Mouse (Mus musculus) megakaryocyte, embryonic 14.5 days (primary cell): Measurements from ENCODE around the gene Prdx6.

Experiments used
- FLI1 ChIP-seq: IDR thresholded peaks from 2 replicates; pipeline ENCODE4 v1.6.1; 2012; ENCODE audit warnings: low read length, inconsistent platforms, mixed read lengths
- GATA1 ChIP-seq: IDR thresholded peaks from 3 replicates; pipeline ENCODE4 v1.6.1; 2012; ENCODE audit warnings: mixed read lengths, low read length, inconsistent platforms, borderline replicate concordance

GRCm38 (mm10) chr1:161233226-161233839, 17.7 kb downstream of the Prdx6 start:
- TF ChIP-seq GATA1 (no peak), FLI1 (no peak)
